Mouse (Mus musculus) forebrain, embryonic 11.5 days (tissue): ENCODE results near the gene Rnf115. TPM values are rescaled to one million over a fixed set of nuclear protein-coding genes. Genes with fewer than 3 reads are reported as not detected.
"Not testable (repeated sequence)": the region's sequence is repeated elsewhere in the genome, so short reads cannot be mapped to it uniquely, and the experiment has no call there.

Experiments
- ATAC-seq: fragments of 200-750 bp; cut with Nextera tagmentation; replicated peaks from 2 replicates; pipeline ENCODE4 v1.8.0; 2017; ENCODE audit warnings: moderate TSS enrichment; ENCODE audit not compliant: low FRiP score
- DNase-seq: peaks from one replicate; pipeline ENCODE4 v3.0.0-alpha.2; 2017; ENCODE audit warnings: low spot score
- H3K27ac ChIP-seq: fragments of 300-500 bp; sonication (generic); 2 replicates; pipeline ENCODE4 v1.5.1; 2014; ENCODE audit warnings: low read depth, low read length
- H3K27me3 ChIP-seq: fragments of 300-500 bp; sonication (generic); 2 replicates; pipeline ENCODE4 v1.6.1; 2014; ENCODE audit warnings: mild to moderate bottlenecking, low read length, mixed read lengths; ENCODE audit not compliant: control insufficient read depth, insufficient read depth
- H3K36me3 ChIP-seq: fragments of 300-500 bp; sonication (generic); 2 replicates; pipeline ENCODE4 v1.6.1; 2014; ENCODE audit warnings: mild to moderate bottlenecking, low read length, moderate library complexity, mixed read lengths; ENCODE audit not compliant: control insufficient read depth, insufficient read depth
- H3K4me1 ChIP-seq: fragments of 300-500 bp; sonication (generic); replicated peaks from 2 replicates; pipeline ENCODE4 v1.6.1; 2014; ENCODE audit warnings: low read length, mixed read lengths; ENCODE audit not compliant: control insufficient read depth, insufficient read depth
- H3K4me2 ChIP-seq: fragments of 300-500 bp; sonication (generic); 2 replicates; pipeline ENCODE4 v1.6.1; 2014; ENCODE audit warnings: low read depth, mild to moderate bottlenecking, low read length, moderate library complexity, mixed read lengths; ENCODE audit not compliant: severe bottlenecking
- H3K4me3 ChIP-seq: fragments of 300-500 bp; sonication (generic); 2 replicates; pipeline ENCODE4 v1.5.1; 2014; ENCODE audit warnings: low read depth, low read length
- H3K9ac ChIP-seq: fragments of 300-500 bp; sonication (generic); 2 replicates; pipeline ENCODE4 v1.6.1; 2014; ENCODE audit warnings: low read length
- H3K9me3 ChIP-seq: fragments of 300-500 bp; sonication (generic); 2 replicates; pipeline ENCODE4 v1.6.1; 2016; ENCODE audit warnings: low read length, mixed read lengths; ENCODE audit not compliant: control insufficient read depth
- WGBS: fragments of 180-500 bp; shearing (Covaris S2); extraction: QIAGEN DNeasy Blood & Tissue Kit; methylation state at CpG from one replicate; pipeline ENCODE4 v1.1.7; 2014; 5-methylcytosine and 5-hydroxymethylcytosine counted together
- polyA plus RNA-seq: library from polyadenylated mRNA; unstranded; fragments of >200 nt; fragmentation: Nextera tagmentation; extraction: Ambion mirVana; gene quantifications from 2 replicates; pipeline ENCODE4 v1.2.1, GENCODE M21; 2014

The Rnf115 gene
- polyA plus RNA-seq, 1 experiment from 2014 or later = 95.3 TPM

- 91% methylated on average over 1 of the region's 1 CpGs for WGBS
- Histone ChIP-seq H3K4me2 (no peak overlapping the region), H3K4me1 (no peaks in the 10 kb centered on the region), H3K9me3 (no peaks in the 10 kb centered on the region), H3K36me3 (no peaks in the 10 kb centered on the region), H3K27ac (no peak overlapping the region), H3K9ac (no peak overlapping the region), H3K27me3 (no peaks in the 10 kb centered on the region), H3K4me3 (no peak overlapping the region)
- DNase-seq (no peak), ATAC-seq (no peak)
These were observed 10.5 kb downstream of the Rnf115 start for GRCm38 (mm10) chr3:96737995-96738394.

GRCm38 (mm10) chr3:96740279-96740678, 12.8 kb downstream of the Rnf115 start:
- not testable (repeated sequence) for H3K36me3 ChIP-seq, ATAC-seq, H3K4me3 ChIP-seq, H3K4me2 ChIP-seq, DNase-seq, H3K27ac ChIP-seq, H3K9me3 ChIP-seq, H3K9ac ChIP-seq, H3K4me1 ChIP-seq, H3K27me3 ChIP-seq

- ATAC-seq = no peak
- DNase-seq = no peak
- no peaks in the 10 kb centered on the region for H3K36me3 ChIP-seq
- WGBS = 92% methylated on average over 3 of the region's 3 CpGs
- no peaks in the 10 kb centered on the region for H3K4me1 ChIP-seq
- no peak overlapping the region for H3K27ac ChIP-seq
- H3K9me3 ChIP-seq = no peaks in the 10 kb centered on the region
- H3K4me2 ChIP-seq = no peak overlapping the region
- no peaks in the 10 kb centered on the region for H3K27me3 ChIP-seq
- H3K9ac ChIP-seq = no peak overlapping the region
- H3K4me3 ChIP-seq = no peak overlapping the region
These were observed 16.9 kb downstream of the Rnf115 start for GRCm38 (mm10) chr3:96744348-96744747.

GRCm38 (mm10) chr3:96746829-96747228, 19.4 kb downstream of the Rnf115 start:
- Histone ChIP-seq H3K27me3 (no peaks in the 10 kb centered on the region), H3K27ac (no peak overlapping the region), H3K36me3 (no peaks in the 10 kb centered on the region), H3K4me1 (no peaks in the 10 kb centered on the region), H3K9ac (no peak overlapping the region), H3K4me2 (no peak overlapping the region), H3K4me3 (no peak overlapping the region), H3K9me3 (no peaks in the 10 kb centered on the region)
- no peak for ATAC-seq
- 75% methylated on average over 1 of the region's 1 CpGs for WGBS
- DNase-seq = no peak

- Histone ChIP-seq H3K9me3 (no peaks in the 10 kb centered on the region), H3K4me1 (no peaks in the 10 kb centered on the region), H3K9ac (no peak overlapping the region), H3K27me3 (no peaks in the 10 kb centered on the region), H3K4me2 (no peak overlapping the region), H3K36me3 (no peaks in the 10 kb centered on the region), H3K4me3 (no peak overlapping the region), H3K27ac (no peak overlapping the region)
- ATAC-seq (no peak), DNase-seq (no peak)
- 95% methylated on average over 1 of the region's 1 CpGs for WGBS
These were observed 28.5 kb downstream of the Rnf115 start for GRCm38 (mm10) chr3:96755935-96756334.

- DNase-seq (no peak), ATAC-seq (no peak)
- WGBS = 66% methylated on average over 7 of the region's 7 CpGs
These were observed 30.2 kb downstream of the Rnf115 start for GRCm38 (mm10) chr3:96757691-96758090.

GRCm38 (mm10) chr3:96759695-96760094, 32.2 kb downstream of the Rnf115 start:
- DNase-seq (no peak), ATAC-seq (no peak)
- no peaks in the 10 kb centered on the region for H3K36me3 ChIP-seq
- H3K9me3 ChIP-seq = no peaks in the 10 kb centered on the region
- H3K4me3 ChIP-seq = no peak overlapping the region
- no peak overlapping the region for H3K4me2 ChIP-seq
- 93% methylated on average over 4 of the region's 4 CpGs for WGBS
- H3K27ac ChIP-seq = no peak overlapping the region
- no peaks in the 10 kb centered on the region for H3K4me1 ChIP-seq
- H3K27me3 ChIP-seq = no peaks in the 10 kb centered on the region
- no peak overlapping the region for H3K9ac ChIP-seq

More at GRCm38 (mm10) chr3:96757691-96758090, 30.2 kb downstream of the Rnf115 start:
- no peaks in the 10 kb centered on the region for H3K9me3 ChIP-seq
- H3K9ac ChIP-seq = no peak overlapping the region
- H3K27ac ChIP-seq = no peak overlapping the region
- H3K36me3 ChIP-seq = no peaks in the 10 kb centered on the region
- no peak overlapping the region for H3K4me2 ChIP-seq
- no peaks in the 10 kb centered on the region for H3K4me1 ChIP-seq
- H3K27me3 ChIP-seq = no peaks in the 10 kb centered on the region
- no peak overlapping the region for H3K4me3 ChIP-seq

GRCm38 (mm10) chr3:96764528-96764927, 37.1 kb downstream of the Rnf115 start:
- H3K4me1 ChIP-seq = no peaks in the 10 kb centered on the region
- WGBS = 97% methylated on average over 1 of the region's 1 CpGs
- no peaks in the 10 kb centered on the region for H3K36me3 ChIP-seq
- no peak overlapping the region for H3K27ac ChIP-seq
- DNase-seq (no peak), ATAC-seq (no peak)
- H3K9ac ChIP-seq = no peak overlapping the region
- no peaks in the 10 kb centered on the region for H3K27me3 ChIP-seq
- H3K4me2 ChIP-seq = no peak overlapping the region
- no peaks in the 10 kb centered on the region for H3K9me3 ChIP-seq
- no peak overlapping the region for H3K4me3 ChIP-seq

GRCm38 (mm10) chr3:96769971-96770370, 42.5 kb downstream of the Rnf115 start:
- 87% methylated on average over 5 of the region's 5 CpGs for WGBS
- ATAC-seq = no peak
- no peak overlapping the region for H3K4me2 ChIP-seq

More at GRCm38 (mm10) chr3:96769971-96770370, 42.5 kb downstream of the Rnf115 start:
- no peak for DNase-seq
- Histone ChIP-seq H3K9me3 (no peaks in the 10 kb centered on the region), H3K4me1 (no peaks in the 10 kb centered on the region), H3K27ac (no peak overlapping the region), H3K27me3 (no peaks in the 10 kb centered on the region), H3K9ac (no peak overlapping the region), H3K36me3 (no peaks in the 10 kb centered on the region), H3K4me3 (no peak overlapping the region)
